Mouse (Mus musculus) bone marrow macrophage, adult 2 months (primary cell): ENCODE data around the gene E130218I03Rik.

Experiments
- CTCF ChIP-seq: IDR thresholded peaks from 2 replicates; pipeline ENCODE4 v1.5.1; 2012; ENCODE audit warnings: low read depth, mild to moderate bottlenecking, low read length, moderate library complexity
- POLR2A ChIP-seq: IDR thresholded peaks from 2 replicates; pipeline ENCODE4 v1.6.1; 2012; ENCODE audit warnings: mild to moderate bottlenecking, low read depth, low read length, borderline replicate concordance

GRCm38 (mm10) chr4:134292067-134292466 is 48.6 kb downstream of the E130218I03Rik start:
- TF ChIP-seq POLR2A (no peak), CTCF (peak; percentile 89)
